Mouse (Mus musculus): ENCODE results near the gene Ick. TPM values are rescaled to one million over a fixed set of nuclear protein-coding genes. Genes with fewer than 3 reads are reported as not detected.

Gene Ick
- total and polyA plus RNA-seq, 3 experiments = 7.8 to 14.0 (median 12.5) TPM

- no peak overlapping the region for H3K27ac ChIP-seq
- 73% methylated on average over 13 of the region's 13 CpGs for WGBS
- DNase-seq = no peak
- no peaks in the 10 kb centered on the region for H3K27me3 ChIP-seq (ENCODE audit: control insufficient read depth, insufficient read depth, low read length)
- H3K36me3 ChIP-seq (ENCODE audit: control insufficient read depth, insufficient read depth, low read length) = no peaks in the 10 kb centered on the region
- no peaks in the 10 kb centered on the region for H3K4me1 ChIP-seq (ENCODE audit: control insufficient read depth, insufficient read depth, low read length)
- H3K79me2 ChIP-seq (replicated peaks; ENCODE audit: control insufficient read depth, insufficient read depth, low read length) = no peaks in the 10 kb centered on the region
- intact Hi-C loops (cut with DNase I) = no loop called here
- no peak overlapping the region for H3K9ac ChIP-seq (ENCODE audit: low read depth, low read length)
- TF ChIP-seq CTCF (IDR thresholded peaks at IDR 0.05) = no peak
- TF ChIP-seq POLR2A (IDR thresholded peaks at IDR 0.05; ENCODE audit: insufficient read depth, low read depth, low read length) = no peak
- no peak for TF ChIP-seq EP300 (IDR thresholded peaks at IDR 0.05; ENCODE audit: insufficient read depth, low read depth, low read length)
- no peak overlapping the region for H3K4me3 ChIP-seq
Measured at GRCm38 (mm10) chr9:78073713-78074340, 35.2 kb upstream of the Ick start.

GRCm38 (mm10) chr9:78075256-78075655, 33.7 kb upstream of the Ick start:
- TF ChIP-seq CTCF (IDR thresholded peaks at IDR 0.05) = no peak
- TF ChIP-seq EP300 (IDR thresholded peaks at IDR 0.05; ENCODE audit: insufficient read depth, low read depth, low read length) = no peak
- no peak for TF ChIP-seq POLR2A (IDR thresholded peaks at IDR 0.05; ENCODE audit: insufficient read depth, low read depth, low read length)
- H3K27ac ChIP-seq = no peak overlapping the region
- intact Hi-C loops (cut with DNase I) = no loop called here

GRCm38 (mm10) chr9:78078240-78078639, 30.8 kb upstream of the Ick start:
- DNase-seq = no peak
- Histone ChIP-seq H3K4me3 (no peak overlapping the region), H3K9ac (ENCODE audit: low read depth, low read length) (no peak overlapping the region), H3K27ac (no peak overlapping the region), H3K27me3 (ENCODE audit: control insufficient read depth, insufficient read depth, low read length) (no peaks in the 10 kb centered on the region), H3K4me1 (ENCODE audit: control insufficient read depth, insufficient read depth, low read length) (no peaks in the 10 kb centered on the region), H3K36me3 (ENCODE audit: control insufficient read depth, insufficient read depth, low read length) (peaks cover 2% of the 10 kb centered on the region; the same call in 1 of the 2 replicates), H3K79me2 (replicated peaks; ENCODE audit: control insufficient read depth, insufficient read depth, low read length) (no peaks in the 10 kb centered on the region)
- WGBS = 22% methylated on average over 2 of the region's 2 CpGs
- TF ChIP-seq EP300 (IDR thresholded peaks at IDR 0.05; ENCODE audit: insufficient read depth, low read depth, low read length) (no peak), CTCF (IDR thresholded peaks at IDR 0.05) (peak; percentile 39)
- intact Hi-C loops (cut with DNase I) = no loop called here

More at GRCm38 (mm10) chr9:78075256-78075655, 33.7 kb upstream of the Ick start:
- Histone ChIP-seq H3K4me3 (no peak overlapping the region), H3K27me3 (ENCODE audit: control insufficient read depth, insufficient read depth, low read length) (no peaks in the 10 kb centered on the region), H3K4me1 (ENCODE audit: control insufficient read depth, insufficient read depth, low read length) (no peaks in the 10 kb centered on the region), H3K79me2 (replicated peaks; ENCODE audit: control insufficient read depth, insufficient read depth, low read length) (no peaks in the 10 kb centered on the region), H3K9ac (ENCODE audit: low read depth, low read length) (no peak overlapping the region), H3K36me3 (ENCODE audit: control insufficient read depth, insufficient read depth, low read length) (no peaks in the 10 kb centered on the region)
- no peak for DNase-seq
- WGBS = 96% methylated on average over 3 of the region's 3 CpGs

DNA sequence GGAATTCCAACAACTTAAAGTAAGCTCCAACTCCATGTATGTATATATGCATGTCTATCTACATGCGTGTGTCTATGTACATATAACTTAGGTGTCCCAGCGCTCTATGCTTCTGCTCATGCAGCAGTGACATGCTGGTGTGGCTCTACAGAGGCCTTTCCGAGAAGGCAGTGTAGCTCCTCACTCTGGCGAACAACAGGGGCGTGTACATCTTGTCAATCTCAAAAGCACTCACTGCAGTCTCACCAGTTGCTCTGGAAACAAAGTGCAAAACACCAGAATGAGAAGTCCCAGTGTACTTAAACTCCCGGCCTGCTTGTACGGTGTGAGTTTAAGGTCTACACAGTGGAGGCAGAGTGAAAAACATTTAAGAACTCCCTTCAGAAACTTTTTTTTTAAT, 27.2 kb upstream of the Ick start:
- H3K4me1 ChIP-seq (ENCODE audit: control insufficient read depth, insufficient read depth, low read length) = no peaks in the 10 kb centered on the region
- H3K4me3 ChIP-seq = no peak overlapping the region
- H3K36me3 ChIP-seq (ENCODE audit: control insufficient read depth, insufficient read depth, low read length) = peaks cover 2% of the 10 kb centered on the region
- no peak for DNase-seq
- no peak overlapping the region for H3K9ac ChIP-seq (ENCODE audit: low read depth, low read length)
- H3K27ac ChIP-seq = no peak overlapping the region
- TF ChIP-seq EP300 (IDR thresholded peaks at IDR 0.05; ENCODE audit: insufficient read depth, low read depth, low read length) (no peak), CTCF (IDR thresholded peaks at IDR 0.05) (no peak), POLR2A (IDR thresholded peaks at IDR 0.05; ENCODE audit: insufficient read depth, low read depth, low read length) (no peak)
- intact Hi-C loops (cut with DNase I) = no loop called here
- no peaks in the 10 kb centered on the region for H3K27me3 ChIP-seq (ENCODE audit: control insufficient read depth, insufficient read depth, low read length)
- WGBS = 86% methylated on average over 7 of the region's 7 CpGs
- no peaks in the 10 kb centered on the region for H3K79me2 ChIP-seq (replicated peaks; ENCODE audit: control insufficient read depth, insufficient read depth, low read length)

DNA sequence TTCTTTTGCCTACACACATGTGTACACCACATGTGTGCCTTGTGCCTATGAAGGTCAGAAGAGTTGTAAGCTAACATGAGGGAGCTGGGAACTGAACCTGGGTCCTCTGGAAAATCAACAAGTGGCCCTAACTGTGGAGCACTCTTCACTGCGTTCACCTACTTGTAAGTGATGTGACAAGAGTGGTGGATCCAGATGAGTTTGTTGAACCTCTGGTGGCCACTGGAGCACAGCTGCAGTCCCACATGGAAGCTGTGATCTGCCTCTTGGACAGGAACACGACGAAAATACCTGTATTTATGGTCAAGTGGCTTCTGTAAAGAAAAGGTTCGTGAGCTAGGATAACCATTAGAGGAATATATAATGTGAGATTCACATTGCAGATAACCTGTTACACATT, 24.7 kb upstream of the Ick start:
- WGBS = 89% methylated on average over 4 of the region's 4 CpGs
- Histone ChIP-seq H3K79me2 (replicated peaks; ENCODE audit: control insufficient read depth, insufficient read depth, low read length) (no peaks in the 10 kb centered on the region), H3K27me3 (ENCODE audit: control insufficient read depth, insufficient read depth, low read length) (no peaks in the 10 kb centered on the region), H3K4me1 (ENCODE audit: control insufficient read depth, insufficient read depth, low read length) (peaks cover 6% of the 10 kb centered on the region), H3K27ac (no peak overlapping the region), H3K36me3 (ENCODE audit: control insufficient read depth, insufficient read depth, low read length) (peaks cover 4% of the 10 kb centered on the region), H3K9ac (ENCODE audit: low read depth, low read length) (no peak overlapping the region), H3K4me3 (no peak overlapping the region)
- intact Hi-C loops (cut with DNase I) = no loop called here
- TF ChIP-seq POLR2A (IDR thresholded peaks at IDR 0.05; ENCODE audit: insufficient read depth, low read depth, low read length) = no peak
- TF ChIP-seq EP300 (IDR thresholded peaks at IDR 0.05; ENCODE audit: insufficient read depth, low read depth, low read length) = no peak
- TF ChIP-seq CTCF (IDR thresholded peaks at IDR 0.05) = no peak
- DNase-seq = no peak

GRCm38 (mm10) chr9:78085722-78086287, 23.2 kb upstream of the Ick start:
- DNase-seq = no peak
- Histone ChIP-seq H3K79me2 (replicated peaks; ENCODE audit: control insufficient read depth, insufficient read depth, low read length) (no peaks in the 10 kb centered on the region), H3K27ac (no peak overlapping the region), H3K4me3 (no peak overlapping the region), H3K9ac (ENCODE audit: low read depth, low read length) (no peak overlapping the region), H3K4me1 (ENCODE audit: control insufficient read depth, insufficient read depth, low read length) (peaks cover 9% of the 10 kb centered on the region), H3K27me3 (ENCODE audit: control insufficient read depth, insufficient read depth, low read length) (no peaks in the 10 kb centered on the region), H3K36me3 (ENCODE audit: control insufficient read depth, insufficient read depth, low read length) (peaks cover 8% of the 10 kb centered on the region)
- WGBS = 84% methylated on average over 14 of the region's 14 CpGs
- TF ChIP-seq CTCF (IDR thresholded peaks at IDR 0.05) = no peak
- intact Hi-C loops (cut with DNase I) = no loop called here
